Mouse (Mus musculus): Measurements from ENCODE around the gene Ube2e1. TPM values are rescaled to one million over a fixed set of nuclear protein-coding genes. Genes with fewer than 3 reads are reported as not detected.

Gene Ube2e1
- total RNA-seq, 1 experiment from 2014 or later = 85.2 TPM

- ATAC-seq (replicated peaks in 1 of 2; ENCODE audit: insufficient read depth in 1 of 2, low FRiP score in 2 of 2, low TSS enrichment in 1 of 2, low read depth in 1 of 2, poor library complexity in 2 of 2, severe bottlenecking in 2 of 2) = no peak
Measured at GRCm38 (mm10) chr14:18233076-18233475, 98.6 kb downstream of the Ube2e1 start.

Other genes starting within 250 kb of the Ube2e1 start
- 38.9 and 42.4 TPM in 2 replicates for gene Nr1d2, start 92.7 kb downstream of the Ube2e1 start, total RNA-seq (2017)
- 10.4 and 11.7 TPM in 2 replicates for gene Nkiras1, start 60.7 kb downstream of the Ube2e1 start, total RNA-seq (2017)
- 1,684 and 2,567 TPM in 2 replicates for gene Rpl15, start 60.5 kb downstream of the Ube2e1 start, total RNA-seq (2017)

Data from hematopoietic stem cell, adult 5-6 weeks (primary cell).